Mouse (Mus musculus): ENCODE data around the gene Astn2. TPM values are rescaled to one million over a fixed set of nuclear protein-coding genes. Genes with fewer than 3 reads are reported as not detected.

The Astn2 gene
- polyA plus RNA-seq, 1 experiment from 2014 or later: 0.15 TPM

DNA sequence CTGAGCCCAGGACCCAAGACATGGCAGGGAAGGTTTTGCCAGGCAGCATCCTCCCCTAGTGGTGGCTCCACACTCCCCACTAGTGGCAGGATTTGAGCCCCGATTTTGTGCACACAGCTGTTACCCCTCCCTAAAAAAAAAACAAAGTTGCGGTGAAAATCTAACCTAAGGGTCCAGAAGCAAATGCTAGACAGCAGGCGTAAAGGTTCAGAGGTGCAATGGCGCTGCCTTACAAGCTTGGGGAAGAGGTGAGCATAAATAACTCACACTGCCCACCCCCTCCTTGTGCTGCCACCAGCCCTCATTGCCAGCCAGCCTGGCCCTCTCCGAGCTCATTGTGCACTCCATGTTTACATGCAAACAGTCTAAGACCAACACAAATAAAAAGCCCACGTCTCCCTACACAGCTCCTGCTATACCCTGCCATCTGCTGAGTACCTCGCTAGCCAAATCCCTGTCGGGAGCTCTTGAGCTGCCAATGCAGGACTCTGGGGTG lies 3.2 kb downstream of the Astn2 start:
- H3K36me3 ChIP-seq (ENCODE audit: control insufficient read depth, insufficient read depth, low read length): no peaks in the 10 kb centered on the region
- H3K4me3 ChIP-seq (replicated peaks; ENCODE audit: low read length): no peak overlapping the region
- ATAC-seq (ENCODE audit: insufficient read depth, low FRiP score): no peak
- no peak overlapping the region for H3K27ac ChIP-seq (ENCODE audit: low read length)
- no peak overlapping the region for H3K9ac ChIP-seq (ENCODE audit: low read length)
- peaks cover 21% of the 10 kb centered on the region for H3K27me3 ChIP-seq (ENCODE audit: control insufficient read depth, insufficient read depth, low read length)
- H3K4me1 ChIP-seq (ENCODE audit: control insufficient read depth, insufficient read depth, low read length): peaks cover 5% of the 10 kb centered on the region; the same call in 1 of the 2 replicates
- H3K9me3 ChIP-seq (replicated peaks; ENCODE audit: control insufficient read depth, low read length): no peaks in the 10 kb centered on the region
- WGBS: 27% methylated on average over 8 of the region's 8 CpGs
- no peak overlapping the region for H3K4me2 ChIP-seq (ENCODE audit: low read depth, low read length)

DNA sequence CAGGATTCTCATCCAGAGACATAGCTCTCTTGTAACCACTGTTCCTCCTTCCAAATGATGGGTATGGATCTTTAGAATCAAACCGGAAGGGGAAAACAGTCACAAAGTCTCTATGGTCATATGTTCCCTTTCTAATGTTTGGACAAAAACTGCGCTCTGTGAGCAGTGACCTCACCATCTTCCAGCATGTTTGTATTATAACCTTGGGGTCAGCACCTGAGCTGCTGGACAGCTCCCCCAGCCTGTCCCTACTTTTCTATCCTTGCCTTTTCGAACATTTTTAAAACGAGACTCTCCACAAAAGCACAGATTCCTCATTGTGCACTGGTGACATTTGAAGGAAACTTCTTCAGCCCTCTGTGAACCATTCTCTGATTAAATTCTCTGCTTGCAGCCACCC lies 5.3 kb downstream of the Astn2 start:
- 39% methylated on average over 4 of the region's 4 CpGs for WGBS
- no peak overlapping the region for H3K4me3 ChIP-seq (replicated peaks; ENCODE audit: low read length)
- no peaks in the 10 kb centered on the region for H3K9me3 ChIP-seq (replicated peaks; ENCODE audit: control insufficient read depth, low read length)
- H3K36me3 ChIP-seq (ENCODE audit: control insufficient read depth, insufficient read depth, low read length): no peaks in the 10 kb centered on the region
- H3K4me1 ChIP-seq (ENCODE audit: control insufficient read depth, insufficient read depth, low read length): peaks cover 5% of the 10 kb centered on the region; the same call in 1 of the 2 replicates
- no peak for ATAC-seq (ENCODE audit: insufficient read depth, low FRiP score)
- peaks cover 21% of the 10 kb centered on the region for H3K27me3 ChIP-seq (ENCODE audit: control insufficient read depth, insufficient read depth, low read length)
- no peak overlapping the region for H3K4me2 ChIP-seq (ENCODE audit: low read depth, low read length)
- H3K27ac ChIP-seq (ENCODE audit: low read length): no peak overlapping the region
- no peak overlapping the region for H3K9ac ChIP-seq (ENCODE audit: low read length)

DNA sequence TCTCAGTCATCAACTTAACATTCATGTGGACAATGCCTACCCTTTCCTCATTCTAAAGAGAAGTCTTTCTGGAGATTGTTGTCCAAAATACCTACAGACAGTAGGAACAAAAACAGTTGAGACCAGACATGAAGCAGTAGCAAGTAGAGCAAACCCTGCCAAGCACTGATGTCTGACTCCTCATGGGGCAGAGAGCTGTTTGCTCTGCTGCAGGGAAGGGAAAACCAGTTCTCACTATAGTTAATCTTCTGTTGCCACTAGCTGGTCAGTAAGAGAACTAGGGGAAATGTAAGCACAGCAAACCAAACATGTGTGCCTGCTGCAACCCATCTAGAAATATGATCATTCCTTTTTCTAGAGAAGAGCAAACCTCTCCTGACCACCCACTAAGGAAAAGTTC lies 7.2 kb downstream of the Astn2 start:
- no peak overlapping the region for H3K9ac ChIP-seq (ENCODE audit: low read length)

DNA sequence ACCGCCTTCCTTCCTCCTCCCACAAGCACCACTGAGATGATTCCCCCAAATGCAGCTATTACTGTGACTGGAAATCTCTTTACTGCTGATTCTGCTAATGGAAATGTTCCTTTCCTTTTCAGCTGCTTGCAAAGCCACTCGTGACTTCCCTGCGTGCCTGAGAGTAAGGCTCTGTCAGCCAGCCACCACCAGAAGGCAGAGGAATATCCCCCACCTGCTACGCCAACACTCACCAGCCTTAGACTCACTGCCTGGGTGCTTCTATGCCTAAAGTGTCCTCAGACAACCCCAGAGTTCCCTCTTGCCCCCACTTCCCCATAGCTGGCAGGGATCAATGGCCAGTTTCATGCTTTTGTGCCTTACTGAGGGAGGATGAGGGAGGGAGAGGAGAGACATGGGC lies 11.1 kb downstream of the Astn2 start:
- Histone ChIP-seq H3K27ac (ENCODE audit: low read length) (no peak overlapping the region), H3K4me2 (ENCODE audit: low read depth, low read length) (no peak overlapping the region), H3K4me1 (ENCODE audit: control insufficient read depth, insufficient read depth, low read length) (no peaks in the 10 kb centered on the region), H3K4me3 (replicated peaks; ENCODE audit: low read length) (no peak overlapping the region), H3K9ac (ENCODE audit: low read length) (no peak overlapping the region), H3K36me3 (ENCODE audit: control insufficient read depth, insufficient read depth, low read length) (no peaks in the 10 kb centered on the region), H3K9me3 (replicated peaks; ENCODE audit: control insufficient read depth, low read length) (no peaks in the 10 kb centered on the region), H3K27me3 (ENCODE audit: control insufficient read depth, insufficient read depth, low read length) (no peaks in the 10 kb centered on the region)
- WGBS: 73% methylated on average over 4 of the region's 4 CpGs
- no peak for ATAC-seq (ENCODE audit: insufficient read depth, low FRiP score)

More for the DNA sequence above, 7.2 kb downstream of the Astn2 start:
- H3K4me1 ChIP-seq (ENCODE audit: control insufficient read depth, insufficient read depth, low read length): no peaks in the 10 kb centered on the region; the same call in 1 of the 2 replicates
- no peaks in the 10 kb centered on the region for H3K36me3 ChIP-seq (ENCODE audit: control insufficient read depth, insufficient read depth, low read length)
- no peak overlapping the region for H3K4me2 ChIP-seq (ENCODE audit: low read depth, low read length)
- no peak overlapping the region for H3K27ac ChIP-seq (ENCODE audit: low read length)
- ATAC-seq (ENCODE audit: insufficient read depth, low FRiP score): no peak
- no peaks in the 10 kb centered on the region for H3K9me3 ChIP-seq (replicated peaks; ENCODE audit: control insufficient read depth, low read length)
- no peak overlapping the region for H3K4me3 ChIP-seq (replicated peaks; ENCODE audit: low read length)
- peaks cover 9% of the 10 kb centered on the region; the same call in 1 of the 2 replicates for H3K27me3 ChIP-seq (ENCODE audit: control insufficient read depth, insufficient read depth, low read length)

DNA sequence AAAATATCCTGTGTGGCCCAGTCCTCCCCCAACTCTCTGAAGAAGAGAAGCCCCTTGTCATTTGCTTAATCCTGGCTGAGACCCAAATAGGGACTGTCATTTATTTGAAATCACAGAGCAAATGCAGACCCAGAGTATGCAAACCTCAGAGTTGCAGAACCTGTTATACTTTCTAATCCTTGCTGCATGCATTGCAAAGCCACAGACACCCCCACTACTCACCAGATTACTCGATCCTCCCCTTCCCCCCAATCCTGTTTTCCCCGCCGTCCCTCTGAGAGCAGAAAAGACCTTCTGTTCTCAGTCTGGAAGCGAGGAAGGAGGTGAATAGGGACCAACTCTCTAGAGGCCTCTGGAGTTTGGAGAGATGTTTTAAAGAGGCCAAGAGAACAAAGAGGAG lies 13.9 kb downstream of the Astn2 start:
- H3K4me2 ChIP-seq (ENCODE audit: low read depth, low read length): no peak overlapping the region
- H3K36me3 ChIP-seq (ENCODE audit: control insufficient read depth, insufficient read depth, low read length): no peaks in the 10 kb centered on the region
- whole genome bisulfite sequencing: 28% methylated on average over 4 of the region's 4 CpGs
- no peak for ATAC-seq (ENCODE audit: insufficient read depth, low FRiP score)
- H3K4me3 ChIP-seq (replicated peaks; ENCODE audit: low read length): no peak overlapping the region
- no peak overlapping the region for H3K27ac ChIP-seq (ENCODE audit: low read length)
- no peaks in the 10 kb centered on the region for H3K9me3 ChIP-seq (replicated peaks; ENCODE audit: control insufficient read depth, low read length)
- no peaks in the 10 kb centered on the region for H3K27me3 ChIP-seq (ENCODE audit: control insufficient read depth, insufficient read depth, low read length)
- no peak overlapping the region for H3K9ac ChIP-seq (ENCODE audit: low read length)
- no peaks in the 10 kb centered on the region for H3K4me1 ChIP-seq (ENCODE audit: control insufficient read depth, insufficient read depth, low read length)

DNA sequence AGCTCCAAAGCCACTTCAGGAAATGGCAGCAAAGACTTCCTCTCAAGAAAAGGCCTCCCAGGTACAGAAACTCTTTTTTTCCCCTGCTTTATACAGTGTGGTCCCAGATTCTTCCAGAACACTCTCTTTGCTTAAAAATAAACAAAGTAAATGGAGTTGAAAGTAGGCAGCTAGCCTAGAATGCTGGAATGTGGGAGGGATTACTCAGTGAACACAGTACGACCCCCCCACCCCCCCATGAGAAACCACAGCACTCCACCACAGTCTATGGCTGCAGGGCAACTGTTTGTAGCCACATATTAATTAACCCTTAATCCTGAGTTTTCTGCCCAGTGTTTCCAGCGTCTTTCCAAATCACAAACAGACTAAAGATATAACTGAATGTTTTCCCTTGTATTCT lies 25.8 kb downstream of the Astn2 start:
- Histone ChIP-seq H3K36me3 (ENCODE audit: control insufficient read depth, insufficient read depth, low read length) (no peaks in the 10 kb centered on the region), H3K27ac (ENCODE audit: low read length) (no peak overlapping the region), H3K9ac (ENCODE audit: low read length) (no peak overlapping the region), H3K4me2 (ENCODE audit: low read depth, low read length) (no peak overlapping the region), H3K4me1 (ENCODE audit: control insufficient read depth, insufficient read depth, low read length) (0 out of 2 replicates have a peak, but pooled peaks cover 5% of the 10 kb centered on the region), H3K4me3 (replicated peaks; ENCODE audit: low read length) (no peak overlapping the region), H3K27me3 (ENCODE audit: control insufficient read depth, insufficient read depth, low read length) (no peaks in the 10 kb centered on the region), H3K9me3 (replicated peaks; ENCODE audit: control insufficient read depth, low read length) (no peaks in the 10 kb centered on the region)
- ATAC-seq (ENCODE audit: insufficient read depth, low FRiP score): no peak
- 13% methylated on average over 2 of the region's 2 CpGs for WGBS

DNA sequence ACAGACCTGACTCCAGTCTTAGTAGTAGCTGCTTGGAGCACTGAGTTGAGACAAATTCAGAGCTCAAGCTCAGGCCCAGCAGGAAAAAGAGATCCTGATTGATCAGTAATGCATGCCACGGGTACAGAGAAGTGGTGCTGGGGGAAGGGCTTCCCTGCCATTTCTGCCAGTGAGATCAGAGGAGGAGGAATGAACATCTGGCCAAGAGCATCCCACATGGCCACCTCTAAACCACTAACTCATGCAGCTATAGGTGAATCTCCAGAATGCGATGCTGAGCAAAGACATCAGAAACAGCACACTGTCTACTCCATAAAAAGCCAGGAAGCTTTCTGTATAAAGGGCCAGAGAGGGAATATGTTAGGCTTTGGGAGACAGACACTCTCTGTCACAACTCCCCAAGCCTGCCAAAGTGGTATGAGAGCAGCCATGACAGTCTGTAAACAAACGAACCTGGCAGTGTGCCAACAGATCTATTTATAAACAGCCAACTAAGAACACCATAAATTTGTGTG lies 33.8 kb downstream of the Astn2 start:
- H3K4me3 ChIP-seq (replicated peaks; ENCODE audit: low read length): no peak overlapping the region
- H3K4me2 ChIP-seq (ENCODE audit: low read depth, low read length): no peak overlapping the region
- H3K9me3 ChIP-seq (replicated peaks; ENCODE audit: control insufficient read depth, low read length): no peaks in the 10 kb centered on the region
- H3K27ac ChIP-seq (ENCODE audit: low read length): no peak overlapping the region
- H3K9ac ChIP-seq (ENCODE audit: low read length): no peak overlapping the region
- 0 out of 2 replicates have a peak, but pooled peaks cover 4% of the 10 kb centered on the region for H3K4me1 ChIP-seq (ENCODE audit: control insufficient read depth, insufficient read depth, low read length)
- no peaks in the 10 kb centered on the region for H3K27me3 ChIP-seq (ENCODE audit: control insufficient read depth, insufficient read depth, low read length)
- peak; percentile 44; the same call in 1 of the 2 replicates for ATAC-seq (ENCODE audit: insufficient read depth, low FRiP score)
- H3K36me3 ChIP-seq (ENCODE audit: control insufficient read depth, insufficient read depth, low read length): no peaks in the 10 kb centered on the region
- 44% methylated on average over 3 of the region's 3 CpGs for WGBS

DNA sequence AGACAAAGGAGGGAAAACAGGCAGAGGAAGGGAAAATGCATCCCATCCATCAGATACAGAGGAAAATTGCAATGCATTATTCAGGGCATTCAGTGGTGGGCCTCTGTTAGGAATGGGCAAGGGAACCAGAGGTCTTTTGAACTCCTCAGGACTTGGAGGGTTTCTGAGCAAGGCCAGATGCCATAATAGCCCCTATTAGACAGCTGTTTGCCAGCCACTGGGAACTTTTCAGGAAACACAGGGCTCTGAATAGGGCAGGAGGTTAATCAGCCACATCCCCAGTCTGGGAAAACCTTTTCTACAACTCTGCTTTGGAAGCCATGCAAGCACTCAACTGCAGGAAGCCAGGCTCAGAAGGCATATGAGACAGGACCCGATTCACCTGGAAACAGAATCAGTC lies 38.9 kb downstream of the Astn2 start:
- no peaks in the 10 kb centered on the region for H3K36me3 ChIP-seq (ENCODE audit: control insufficient read depth, insufficient read depth, low read length)
- H3K4me1 ChIP-seq (ENCODE audit: control insufficient read depth, insufficient read depth, low read length): 0 out of 2 replicates have a peak, but pooled peaks cover 3% of the 10 kb centered on the region
- H3K9me3 ChIP-seq (replicated peaks; ENCODE audit: control insufficient read depth, low read length): no peaks in the 10 kb centered on the region
- no peak for ATAC-seq (ENCODE audit: insufficient read depth, low FRiP score)
- H3K4me2 ChIP-seq (ENCODE audit: low read depth, low read length): no peak overlapping the region
- H3K27ac ChIP-seq (ENCODE audit: low read length): no peak overlapping the region
- 80% methylated on average over 1 of the region's 1 CpGs for WGBS
- no peaks in the 10 kb centered on the region for H3K27me3 ChIP-seq (ENCODE audit: control insufficient read depth, insufficient read depth, low read length)
- no peak overlapping the region for H3K9ac ChIP-seq (ENCODE audit: low read length)
- no peak overlapping the region for H3K4me3 ChIP-seq (replicated peaks; ENCODE audit: low read length)

DNA sequence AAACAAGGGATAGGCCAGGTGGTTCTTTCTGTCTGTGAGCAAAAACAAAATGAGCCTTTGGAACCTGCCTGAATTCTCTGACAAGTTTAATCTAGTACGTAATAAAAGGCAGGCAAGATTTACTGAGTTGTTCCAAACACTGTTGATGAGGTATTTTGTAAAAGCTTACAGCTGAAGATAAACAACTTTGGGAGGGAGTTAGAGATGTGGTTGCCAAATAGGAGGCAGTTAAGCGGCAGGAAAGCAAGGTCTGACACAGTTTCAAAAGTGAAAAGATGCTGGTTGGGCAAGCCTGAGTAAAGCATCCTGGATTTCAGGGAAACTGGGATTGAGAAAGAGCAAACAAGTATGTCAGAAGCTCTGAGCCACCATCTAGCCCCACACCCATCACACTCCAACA lies 59.8 kb downstream of the Astn2 start:
- H3K27ac ChIP-seq (ENCODE audit: low read length): no peak overlapping the region
- H3K9ac ChIP-seq (ENCODE audit: low read length): no peak overlapping the region
- no peak overlapping the region for H3K4me2 ChIP-seq (ENCODE audit: low read depth, low read length)
- no peak for ATAC-seq (ENCODE audit: insufficient read depth, low FRiP score)
- no peaks in the 10 kb centered on the region for H3K36me3 ChIP-seq (ENCODE audit: control insufficient read depth, insufficient read depth, low read length)
- H3K9me3 ChIP-seq (replicated peaks; ENCODE audit: control insufficient read depth, low read length): no peaks in the 10 kb centered on the region
- no peaks in the 10 kb centered on the region for H3K4me1 ChIP-seq (ENCODE audit: control insufficient read depth, insufficient read depth, low read length)
- no peak overlapping the region for H3K4me3 ChIP-seq (replicated peaks; ENCODE audit: low read length)
- WGBS: 41% methylated on average over 2 of the region's 2 CpGs
- no peaks in the 10 kb centered on the region for H3K27me3 ChIP-seq (ENCODE audit: control insufficient read depth, insufficient read depth, low read length)
